Mouse (Mus musculus): Measurements from ENCODE around the gene Foxj1.

GRCm38 (mm10) chr11:116380767-116381166 lies 45.6 kb upstream of the Foxj1 start:
- TF ChIP-seq CTCF (conservative IDR thresholded peaks at IDR 0.05; ENCODE audit: low read length) (no peak), POU5F1 (IDR thresholded peaks at IDR 0.05; ENCODE audit: borderline replicate concordance, low read length) (no peak)
